Mouse (Mus musculus) layer of hippocampus, postnatal 36 days (tissue): ENCODE measurements around the gene Mrvi1. TPM values are rescaled to one million over a fixed set of nuclear protein-coding genes. Genes with fewer than 3 reads are reported as not detected.
"Not testable (repeated sequence)": the region's sequence is repeated elsewhere in the genome, so short reads cannot be mapped to it uniquely, and the experiment has no call there.

Experiments
- DNase-seq, 2 experiments: peaks; one replicate each; pipeline ENCODE4 v3.0.0; 2022
- total RNA-seq, 2 experiments: library from RNA; stranded (reverse); gene quantifications; 2 replicates each; pipeline ENCODE4 v1.2.3; 2021

Mrvi1 gene
- total RNA-seq, 2 experiments from 2014 or later: 1.3 to 2.7 TPM

DNA sequence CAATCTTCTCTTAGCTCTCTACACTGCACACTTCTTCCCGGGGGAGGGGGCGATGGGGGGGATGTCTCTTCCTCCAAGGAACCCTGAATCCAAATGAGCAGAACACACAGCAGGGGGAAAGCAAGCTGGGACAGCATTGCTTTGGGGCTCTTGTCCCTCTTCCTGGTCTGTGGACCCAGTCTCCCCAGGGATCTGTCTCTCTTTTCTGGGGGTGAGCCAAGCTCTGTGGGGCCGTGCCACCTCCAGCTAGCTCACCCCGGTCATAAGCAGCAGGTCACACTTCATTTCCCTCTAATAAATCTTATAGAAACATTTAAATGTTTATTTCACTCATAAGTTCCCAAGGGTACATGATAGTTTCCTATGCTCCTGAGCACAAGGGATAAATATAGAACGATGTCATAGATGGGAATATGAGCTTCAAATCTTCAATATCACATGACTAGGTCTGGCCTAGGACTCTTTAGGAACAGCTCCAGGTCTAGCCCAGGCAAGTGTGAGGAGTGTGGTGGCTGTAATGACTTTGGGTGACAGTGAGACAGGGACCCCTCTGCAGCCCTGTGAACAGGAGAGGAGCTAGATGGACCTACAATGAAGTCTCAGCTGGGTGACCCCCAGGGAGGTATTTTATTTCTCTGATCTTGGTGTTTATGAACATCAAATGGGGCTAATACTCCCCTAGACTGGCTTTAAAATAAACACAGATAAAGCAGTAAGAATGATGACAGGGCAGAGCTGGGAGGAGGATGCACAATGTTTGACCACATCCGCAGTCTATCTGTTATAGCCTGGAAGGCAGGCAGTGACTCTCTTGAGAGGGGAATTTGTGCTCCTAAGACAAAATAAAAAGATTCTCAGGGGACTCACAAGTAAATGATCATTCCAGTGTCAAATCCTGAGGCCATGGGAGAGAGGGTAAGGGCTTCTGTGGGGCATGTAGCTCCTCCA is 46.2 kb downstream of the Mrvi1 start:
- DNase-seq: no peak

- no peak for DNase-seq
Measured at GRCm38 (mm10) chr7:110933999-110934398, 48.3 kb downstream of the Mrvi1 start.

DNA sequence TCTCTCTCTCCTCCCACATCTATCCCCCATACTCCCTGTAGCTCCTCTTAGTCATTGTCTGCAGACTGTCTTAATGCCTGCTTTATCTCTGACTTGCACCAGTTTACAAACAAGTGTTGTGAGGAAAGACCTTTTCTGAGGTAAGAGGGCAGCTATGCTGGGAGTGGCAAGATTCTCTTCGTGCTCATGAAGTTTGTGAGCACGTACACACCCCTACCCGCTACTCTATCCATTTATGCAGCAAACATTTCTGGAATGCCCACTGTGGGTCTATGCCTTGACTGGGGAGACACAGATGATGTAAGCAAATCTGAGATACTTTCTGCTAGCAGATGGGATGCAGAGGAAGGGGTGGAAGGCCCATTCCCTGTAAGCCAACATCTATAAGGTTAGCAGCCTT is 48.9 kb downstream of the Mrvi1 start:
- DNase-seq: no peak

DNA sequence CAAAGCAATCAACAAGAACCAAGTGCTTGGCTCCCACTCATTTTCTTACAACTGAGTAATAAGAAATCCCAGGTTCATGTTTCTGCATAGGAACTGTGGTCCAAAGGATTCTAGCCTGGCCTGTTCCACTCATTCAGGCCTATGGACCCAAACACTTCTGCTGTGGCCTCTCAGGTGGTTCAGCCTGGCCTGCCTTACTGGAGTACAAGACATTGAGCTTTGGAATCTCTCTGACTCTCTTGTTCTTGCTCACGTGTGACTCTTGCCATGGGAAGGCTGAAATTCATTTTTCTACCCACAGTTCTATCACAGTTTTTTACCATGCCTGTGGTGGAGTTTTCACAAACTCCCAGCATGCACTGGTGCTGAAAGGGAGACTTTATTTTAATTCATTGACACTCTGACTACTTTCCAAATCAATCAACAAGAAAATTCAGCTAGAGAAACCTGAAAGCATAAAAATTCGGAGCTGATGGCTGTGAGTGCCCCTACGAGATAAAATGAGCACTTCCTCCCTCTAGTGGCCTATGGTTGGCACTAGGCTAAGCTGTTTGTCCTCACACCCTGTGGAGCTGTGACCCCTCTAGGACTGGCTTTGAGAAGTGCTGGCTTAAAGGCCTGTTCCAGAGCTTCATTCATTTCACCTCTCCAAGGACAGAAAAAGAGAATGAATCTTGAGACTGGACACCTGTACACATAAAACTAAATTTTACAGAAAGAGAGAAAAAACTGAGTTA is 52.0 kb downstream of the Mrvi1 start:
- peak in 1 of 2 experiments; percentile 12 for DNase-seq

DNA sequence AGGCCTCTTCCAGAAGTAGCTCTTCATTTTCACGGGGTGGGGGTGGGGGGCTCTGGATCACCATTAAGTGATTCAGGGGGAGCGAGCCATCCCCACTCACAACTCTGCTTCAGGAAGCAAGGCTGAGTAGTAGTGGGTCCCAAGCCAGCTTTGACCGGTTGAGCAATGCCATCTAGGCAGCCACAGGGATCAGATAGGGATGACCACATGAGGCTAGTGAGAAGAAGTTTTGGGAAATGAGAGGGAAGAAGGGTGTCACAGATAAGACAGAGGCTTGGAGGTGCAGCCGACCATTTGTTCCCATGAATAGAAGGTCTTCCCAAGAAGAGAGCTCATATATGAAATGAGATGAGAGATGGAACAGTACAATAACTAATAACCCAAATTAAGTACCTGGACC is 55.7 kb downstream of the Mrvi1 start:
- DNase-seq: no peak

- DNase-seq: no peak
Measured at GRCm38 (mm10) chr7:110920331-110921261, 61.7 kb downstream of the Mrvi1 start.

DNA sequence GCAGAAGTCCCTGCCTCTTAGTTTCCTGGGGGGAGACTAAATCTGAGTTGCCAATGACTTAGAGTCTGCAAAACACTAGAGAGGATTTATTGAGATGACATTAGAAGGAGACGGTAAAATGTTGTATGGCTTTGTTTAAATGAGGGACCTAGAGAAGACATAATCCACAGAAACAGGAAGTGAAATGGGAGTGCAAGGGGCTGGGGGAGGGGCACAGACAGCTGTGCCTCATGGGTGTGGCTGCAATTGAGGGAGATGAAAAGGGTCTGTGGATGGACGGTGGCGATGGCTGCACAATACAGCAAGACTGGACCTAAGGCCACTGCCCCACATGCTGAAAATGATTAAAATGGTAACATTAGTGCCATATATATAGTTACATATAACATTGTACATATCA is 62.5 kb downstream of the Mrvi1 start:
- no peak for DNase-seq

DNA sequence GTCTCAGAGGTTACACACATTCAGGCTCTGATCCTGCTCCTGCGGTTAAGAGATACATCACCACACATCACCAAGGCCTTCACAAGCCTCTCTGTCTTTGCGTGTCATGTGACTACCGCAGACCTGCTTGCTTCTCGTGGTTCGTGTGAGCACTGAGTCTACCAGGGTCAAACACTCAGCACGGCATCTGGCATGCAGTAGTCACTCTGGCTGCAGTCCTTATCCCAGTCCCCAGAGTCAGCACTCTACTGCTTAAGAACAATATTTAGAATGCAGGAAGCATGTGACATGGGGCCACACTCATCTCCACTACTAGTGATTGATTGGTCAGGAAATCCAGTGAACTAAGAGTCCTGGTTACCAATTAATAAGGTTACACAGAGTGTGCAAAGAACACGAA is 66.3 kb downstream of the Mrvi1 start:
- DNase-seq: no peak

DNA sequence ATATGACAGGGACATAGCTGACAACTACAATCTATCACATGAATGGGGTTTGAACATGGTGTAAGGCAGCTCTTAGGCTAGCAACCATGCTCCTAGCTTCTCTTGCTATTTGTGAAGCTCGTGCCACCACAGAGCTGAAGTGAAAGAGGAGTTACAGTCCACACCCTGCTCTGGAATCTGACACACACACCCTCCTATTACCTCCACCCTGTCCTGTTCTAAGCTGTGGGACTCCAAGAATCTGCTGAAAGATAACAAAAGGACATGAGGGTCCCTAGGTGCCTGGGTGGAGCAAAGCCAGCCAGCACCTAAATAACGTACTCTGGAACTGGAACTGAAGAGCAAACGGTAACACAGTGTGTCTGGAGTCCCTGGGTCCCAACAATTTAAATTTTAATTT is 67.7 kb downstream of the Mrvi1 start:
- no peak for DNase-seq

- no peak for DNase-seq
Measured at GRCm38 (mm10) chr7:110913754-110914153, 68.5 kb downstream of the Mrvi1 start.

- DNase-seq: no peak
Measured at GRCm38 (mm10) chr7:110908209-110909144, 73.8 kb downstream of the Mrvi1 start.

DNA sequence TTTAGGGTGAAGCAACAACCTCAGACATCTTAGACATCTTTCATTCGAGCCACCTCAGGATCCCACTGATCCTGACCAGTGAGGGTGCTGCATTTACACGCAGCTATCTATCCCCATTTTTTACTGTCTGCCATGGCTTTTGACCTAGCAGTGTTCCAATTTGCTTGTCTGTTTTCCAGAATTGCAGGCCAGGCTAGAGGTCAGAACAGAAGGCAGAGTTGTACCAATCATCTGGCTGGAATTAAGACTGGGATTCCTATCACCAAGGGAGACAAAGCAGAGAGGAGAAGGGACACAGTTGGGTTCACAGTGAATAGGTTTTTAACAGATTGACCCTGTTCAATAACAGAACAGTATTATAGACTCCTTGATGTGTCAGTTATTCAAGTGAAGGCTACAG is 75.7 kb downstream of the Mrvi1 start:
- no peak for DNase-seq

- DNase-seq: no peak
Measured at GRCm38 (mm10) chr7:110903226-110903625, 79.0 kb downstream of the Mrvi1 start.

DNA sequence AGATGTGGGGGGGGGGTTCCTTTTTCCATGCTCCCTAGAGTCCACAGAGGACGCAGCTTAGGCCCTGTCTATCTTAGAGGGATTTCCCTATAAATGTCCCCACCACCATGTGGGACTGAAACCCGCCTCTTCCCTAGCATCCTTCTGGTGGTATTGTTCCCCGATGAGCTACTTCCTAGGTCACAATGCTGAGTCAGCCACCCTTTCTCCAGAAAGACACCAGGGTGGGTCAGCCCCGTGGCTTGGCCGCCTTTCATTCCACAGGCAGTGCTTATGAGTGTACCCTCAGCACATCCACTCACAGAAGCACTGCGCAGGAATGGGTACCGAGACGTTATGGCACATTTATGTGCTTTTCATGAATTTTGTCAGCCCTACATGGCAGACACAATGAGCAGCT is 85.1 kb downstream of the Mrvi1 start:
- no peak for DNase-seq

DNA sequence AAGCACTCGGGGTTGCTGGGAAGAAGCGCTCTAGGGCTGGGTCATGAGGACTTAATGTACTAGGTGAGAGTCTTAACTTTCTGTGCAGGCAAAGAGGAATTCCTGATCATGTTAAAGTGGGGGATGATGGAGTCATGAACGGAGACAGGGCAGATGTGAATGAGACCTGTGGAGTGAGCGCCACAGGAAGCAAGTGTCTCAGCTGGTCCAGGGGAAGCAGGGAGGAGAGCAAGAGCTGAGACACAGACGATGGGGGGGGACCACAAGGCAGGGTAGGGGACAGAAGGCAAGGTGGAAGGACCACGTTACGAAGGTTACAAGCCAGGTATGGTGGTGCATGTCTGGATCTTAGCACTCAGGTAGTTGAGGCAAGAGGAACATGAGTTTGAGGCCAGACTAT is 85.8 kb downstream of the Mrvi1 start:
- no peak for DNase-seq

GRCm38 (mm10) chr7:110895772-110896171 is 86.5 kb downstream of the Mrvi1 start:
- not testable (repeated sequence) for DNase-seq

- no peak for DNase-seq
Measured at GRCm38 (mm10) chr7:110894673-110895072, 87.6 kb downstream of the Mrvi1 start.

DNA sequence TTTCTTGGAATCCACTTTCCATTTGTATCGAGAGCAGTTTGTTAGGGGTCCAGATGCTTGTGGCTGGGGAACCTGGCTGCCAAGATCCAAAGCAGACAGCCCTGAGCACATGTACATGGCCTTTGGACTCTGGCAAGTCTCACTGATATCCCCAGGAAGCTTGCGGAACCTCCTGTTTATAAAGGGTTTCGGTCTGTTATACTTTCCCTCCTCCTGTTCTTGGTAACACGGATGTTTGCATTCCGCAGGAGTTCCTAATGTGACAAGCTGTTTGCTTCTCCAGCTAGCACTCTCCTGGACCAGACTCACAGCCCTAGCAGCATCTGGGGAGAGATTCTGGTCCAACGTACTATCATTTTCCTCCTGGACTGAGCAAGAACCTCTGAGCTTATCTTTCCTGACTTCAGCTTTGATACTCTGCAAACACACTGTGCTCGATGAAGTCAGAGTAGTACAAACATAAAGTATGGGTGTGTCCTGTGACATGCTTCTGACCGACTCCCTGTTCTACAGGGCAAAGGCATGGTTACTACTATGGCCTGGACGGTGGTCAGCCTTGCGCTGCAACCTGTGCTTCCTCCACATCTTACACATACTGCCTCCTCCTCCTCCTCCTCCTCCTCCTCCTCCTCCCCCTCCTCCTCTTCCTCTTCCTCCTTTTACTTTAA is 88.2 kb downstream of the Mrvi1 start:
- DNase-seq: no peak

GRCm38 (mm10) chr7:110891501-110891986 is 90.7 kb downstream of the Mrvi1 start:
- peak; percentile 15 to 23 for DNase-seq

DNA sequence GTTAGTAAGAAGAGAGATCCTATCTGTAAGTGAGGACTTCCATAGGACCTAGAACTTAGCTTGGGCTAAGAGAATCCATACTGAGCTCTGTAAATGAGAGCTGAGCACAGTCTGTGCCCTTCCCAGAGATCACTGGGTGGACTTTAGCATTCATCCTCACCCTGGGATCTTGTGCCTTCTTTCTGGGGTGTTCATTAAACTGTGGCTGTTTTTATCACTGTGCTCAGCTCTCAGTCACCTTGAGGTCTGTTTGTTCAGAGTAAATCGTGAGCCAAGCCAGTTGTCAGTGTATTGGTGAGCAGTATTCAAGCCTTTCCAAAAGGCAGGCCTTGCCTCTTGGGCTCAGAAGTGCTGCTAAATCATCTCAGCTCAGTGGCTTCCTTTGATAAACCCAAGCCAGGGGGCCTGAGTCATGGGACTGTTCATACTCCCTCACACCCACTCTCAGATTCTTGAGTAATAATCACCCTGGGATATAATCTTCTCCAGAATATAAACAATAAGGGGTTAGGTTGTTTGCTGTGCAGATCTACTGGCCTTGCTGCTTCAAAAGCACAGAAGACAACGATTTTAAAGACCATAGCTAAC is 100.4 kb downstream of the Mrvi1 start:
- no peak for DNase-seq
